Mouse (Mus musculus): ENCODE data around the gene Plcl1. TPM values are rescaled to one million over a fixed set of nuclear protein-coding genes. Genes with fewer than 3 reads are reported as not detected.
"Not testable (repeated sequence)": the region's sequence is repeated elsewhere in the genome, so short reads cannot be mapped to it uniquely, and the experiment has no call there.

Gene Plcl1
- polyA plus RNA-seq, 1 experiment from 2014 or later = 2.9 TPM

DNA sequence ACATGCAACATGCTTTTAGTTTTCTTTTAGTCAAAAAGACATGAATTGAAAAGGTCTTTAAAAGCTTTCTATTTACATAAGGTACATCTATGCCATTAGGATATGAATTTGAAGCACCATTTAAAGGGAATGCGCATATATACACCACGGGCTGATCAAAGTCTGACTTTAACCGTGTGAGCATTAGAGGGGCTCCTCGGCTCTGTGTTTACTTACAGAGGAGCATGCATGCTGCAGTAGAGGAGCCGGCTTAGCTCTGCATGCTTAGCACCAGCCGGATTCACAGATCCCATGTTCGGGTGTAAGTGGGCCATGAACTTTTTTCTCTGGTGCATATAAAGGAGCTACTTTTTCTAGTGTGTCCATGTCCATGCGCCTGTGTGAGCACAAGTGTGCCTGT lies 31.4 kb downstream of the Plcl1 start:
- no peak for DNase-seq (ENCODE audit: low spot score)

DNA sequence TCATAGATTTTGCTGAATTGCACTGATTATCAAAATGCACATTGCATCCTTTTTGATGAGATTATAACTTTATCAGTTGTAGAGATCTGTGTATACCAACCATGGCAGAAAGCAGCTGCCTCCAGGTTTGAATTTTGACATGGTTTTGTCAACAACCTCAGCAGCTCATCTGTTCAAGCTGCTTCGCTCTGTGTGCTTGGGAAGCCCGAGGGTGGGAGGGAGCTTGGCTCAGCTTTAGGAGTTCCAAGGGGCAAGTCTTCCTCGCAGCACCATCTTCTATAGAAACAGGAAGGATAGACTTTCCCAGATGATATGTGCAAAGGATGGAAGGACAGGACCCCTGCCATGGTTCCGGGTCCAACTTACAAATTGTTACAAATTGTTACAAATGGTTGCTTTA lies 32.9 kb downstream of the Plcl1 start:
- DNase-seq (ENCODE audit: low spot score) = no peak

DNA sequence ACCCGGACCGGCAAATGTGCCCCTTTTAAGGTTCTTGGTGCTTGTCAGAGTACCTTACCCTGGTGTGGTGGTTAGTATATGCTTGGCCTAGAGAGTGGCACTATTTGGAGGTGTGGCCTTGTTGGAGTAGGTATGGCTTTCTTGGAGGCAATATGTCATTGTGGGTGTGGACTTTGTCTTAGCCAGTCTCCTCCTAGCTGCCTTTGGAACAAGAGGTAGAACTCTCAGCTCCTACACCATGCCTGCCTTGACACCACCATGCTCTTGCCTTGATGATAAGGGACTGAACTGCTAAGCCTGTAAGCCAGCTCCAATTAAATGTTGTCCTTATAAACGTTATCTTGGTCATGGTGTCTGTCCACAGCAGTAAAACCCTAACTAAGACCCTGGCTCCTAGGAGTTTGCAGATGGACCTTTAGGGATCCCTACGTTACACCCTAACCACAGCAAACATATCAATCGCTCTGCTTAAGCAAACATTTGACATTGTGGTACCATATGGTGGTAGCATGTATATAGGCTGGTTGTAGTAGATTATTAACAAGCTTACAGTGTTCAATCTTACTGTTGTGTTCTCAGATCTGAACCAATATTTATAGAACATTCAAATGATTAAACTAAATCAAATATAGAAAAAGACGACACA lies 39.4 kb downstream of the Plcl1 start:
- DNase-seq (ENCODE audit: low spot score) = no peak

DNA sequence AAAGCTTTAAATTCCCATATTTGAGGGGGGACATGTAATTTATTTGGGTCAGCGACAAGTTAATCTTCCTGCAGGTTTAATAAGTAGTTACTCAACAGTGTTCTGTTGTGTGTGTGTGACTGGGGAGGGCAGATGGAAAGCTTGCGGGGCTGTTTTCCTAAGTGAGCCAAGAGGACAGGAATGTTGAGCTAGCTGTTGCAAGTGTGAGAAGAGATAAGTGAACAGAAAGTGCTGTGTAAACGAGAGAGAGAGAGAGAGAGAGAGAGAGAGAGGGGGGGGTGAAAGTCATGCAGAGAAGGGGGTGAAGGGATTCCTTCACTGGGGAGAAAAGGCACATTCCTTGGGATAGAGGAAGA lies 39.9 kb downstream of the Plcl1 start:
- DNase-seq (ENCODE audit: low spot score) = no peak

DNA sequence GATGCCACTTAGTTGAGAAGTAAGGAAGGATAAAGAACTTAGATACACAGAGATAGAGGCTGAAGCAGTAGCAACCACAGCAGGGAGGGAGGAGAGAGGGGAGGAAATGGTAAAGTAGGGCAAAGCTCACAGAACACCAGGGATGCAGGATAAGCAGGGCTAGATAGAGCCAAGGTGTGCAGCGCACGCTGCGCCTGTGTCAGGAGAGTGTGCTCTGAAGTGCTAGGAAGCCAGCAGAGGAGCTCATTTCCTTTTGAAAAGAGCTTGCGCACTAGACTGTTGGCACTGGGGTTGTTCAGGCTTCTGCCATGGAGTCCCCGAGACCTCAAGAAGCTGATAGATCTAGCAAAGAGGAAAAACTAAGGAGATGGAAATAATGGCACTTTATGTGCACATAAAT lies 40.6 kb downstream of the Plcl1 start:
- peak; percentile 81 for DNase-seq (ENCODE audit: low spot score)

DNA sequence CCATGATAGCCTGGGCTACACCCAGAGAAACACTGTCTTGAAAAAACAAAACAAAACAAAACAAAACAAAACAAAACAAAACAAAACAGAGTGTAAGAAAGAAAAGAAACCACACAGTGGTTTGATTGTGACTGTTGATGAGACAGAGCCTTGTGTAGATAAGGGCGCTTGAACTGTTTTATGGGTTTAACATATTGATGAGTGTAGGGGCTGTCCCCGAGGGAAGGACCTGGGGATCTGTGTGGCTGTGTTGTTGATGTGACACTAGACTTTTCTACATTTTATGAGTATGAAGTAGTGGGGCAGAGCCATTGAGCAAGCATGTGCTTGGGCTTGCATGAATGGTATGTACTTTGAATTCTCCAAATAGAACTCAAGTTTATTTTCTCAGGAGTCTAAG lies 41.2 kb downstream of the Plcl1 start:
- no peak for DNase-seq (ENCODE audit: low spot score)

DNA sequence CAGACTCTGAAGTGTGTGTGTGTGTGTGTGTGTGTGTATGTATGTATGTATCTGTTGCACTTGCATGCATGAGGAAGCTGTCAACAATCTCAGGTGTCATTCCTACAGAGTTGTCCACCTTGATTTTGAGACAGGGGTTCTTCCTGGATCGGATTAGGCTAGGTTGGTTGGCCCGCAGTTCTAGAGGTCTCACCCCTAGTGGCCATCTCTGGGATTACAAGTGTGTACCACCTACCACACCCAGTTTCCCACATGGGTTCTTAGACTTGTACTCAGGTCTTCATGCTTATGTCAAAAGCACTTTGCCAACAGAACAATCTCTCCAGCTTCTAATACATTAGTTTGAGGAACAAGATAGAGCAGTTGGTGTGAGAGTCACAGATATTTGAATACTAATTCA lies 41.9 kb downstream of the Plcl1 start:
- peak; percentile 57 for DNase-seq (ENCODE audit: low spot score)

DNA sequence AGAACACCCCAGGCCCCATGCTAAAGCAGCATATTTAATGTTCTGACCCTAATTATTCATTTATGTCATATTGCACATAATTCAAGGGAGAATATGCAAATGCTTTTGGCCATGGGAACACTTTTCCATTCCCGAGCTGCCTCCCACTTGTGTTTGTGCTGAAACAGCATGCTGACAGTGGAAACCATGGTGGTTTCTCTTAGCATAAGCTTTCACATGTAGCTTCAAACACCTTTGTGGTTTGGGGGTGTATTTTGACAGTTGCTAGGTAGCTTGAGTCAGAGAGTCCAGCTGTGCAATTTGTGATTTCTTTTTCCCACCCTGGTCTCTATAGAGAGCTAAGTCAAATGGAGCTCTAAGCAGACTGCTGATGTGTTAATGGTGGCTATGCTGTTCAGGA lies 42.4 kb downstream of the Plcl1 start:
- peak; percentile 78 for DNase-seq (ENCODE audit: low spot score)

DNA sequence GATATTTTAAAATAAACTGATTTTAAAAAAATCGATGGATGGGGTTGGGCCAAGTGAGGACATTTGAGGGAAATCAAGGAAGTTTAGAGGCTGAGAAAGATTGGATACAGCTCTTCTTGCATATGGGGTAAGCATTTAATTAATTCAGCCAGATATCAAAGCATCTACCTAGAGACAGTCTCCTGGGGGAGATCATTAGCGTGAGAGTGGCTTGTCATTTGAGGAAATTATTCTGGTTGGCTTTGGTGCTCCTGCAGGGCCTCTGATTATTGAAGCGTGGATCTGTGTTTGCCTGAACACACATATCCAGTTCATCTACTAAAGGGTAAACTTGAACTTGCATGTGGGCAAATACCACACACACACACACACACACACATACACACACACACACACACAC lies 44.1 kb downstream of the Plcl1 start:
- DNase-seq (ENCODE audit: low spot score) = no peak

DNA sequence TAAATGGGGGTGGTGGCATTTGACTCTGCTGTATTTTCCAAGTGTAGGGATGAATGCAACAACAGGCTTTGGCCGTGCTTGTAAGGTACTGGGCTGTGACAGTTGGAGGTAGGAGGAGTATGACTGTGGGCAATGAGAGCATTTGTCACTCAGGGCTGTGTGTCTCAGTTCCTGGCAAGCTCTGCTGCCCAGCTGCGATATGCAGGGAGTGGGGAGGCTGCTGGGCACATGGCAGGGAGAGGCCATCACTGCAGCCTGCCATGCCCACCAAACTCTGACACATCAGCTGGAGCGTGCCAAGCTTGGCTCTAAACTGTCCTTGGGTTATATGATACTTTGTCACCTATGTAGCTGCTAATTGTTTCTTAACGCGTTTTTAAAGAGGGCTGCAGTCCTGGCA lies 48.4 kb downstream of the Plcl1 start:
- no peak for DNase-seq (ENCODE audit: low spot score)

DNA sequence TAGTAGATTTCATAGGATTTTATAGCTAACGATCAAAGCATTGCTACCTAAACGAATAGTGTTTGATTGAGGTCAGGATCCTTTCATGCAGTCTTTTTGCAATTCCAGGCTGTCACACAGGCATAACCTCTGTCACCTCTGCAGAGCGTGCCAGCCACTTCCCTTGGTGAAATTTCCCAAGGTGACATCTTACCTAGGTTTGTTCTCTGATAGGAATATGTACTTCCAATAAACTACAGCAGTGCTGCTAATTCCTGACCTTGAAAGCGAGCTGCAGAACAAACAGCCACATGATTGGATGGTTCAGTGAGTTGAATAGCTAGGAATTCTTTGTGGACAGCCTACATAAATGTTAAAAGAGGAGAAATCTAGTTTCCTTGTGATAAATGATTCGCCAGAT lies 56.6 kb downstream of the Plcl1 start:
- no peak for DNase-seq (ENCODE audit: low spot score)

DNA sequence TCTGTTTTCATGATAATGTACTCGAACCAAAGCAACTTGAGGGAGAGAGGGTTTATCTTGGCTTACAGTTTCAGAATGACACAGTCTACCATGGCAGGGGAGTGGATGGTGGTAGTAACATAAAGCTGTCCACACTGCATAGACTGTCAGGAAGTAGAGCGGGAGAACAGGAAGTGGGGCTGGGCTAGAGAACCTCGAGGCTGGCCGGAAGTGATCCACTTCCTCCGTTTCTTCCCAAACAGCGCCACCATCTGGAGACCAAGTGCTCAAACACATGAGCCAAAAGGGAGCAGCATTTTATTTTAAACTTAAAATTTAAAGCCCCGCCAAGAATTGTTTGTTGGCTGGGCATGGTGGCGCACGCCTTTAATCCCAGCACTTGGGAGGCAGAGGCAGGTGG lies 68.0 kb downstream of the Plcl1 start:
- DNase-seq (ENCODE audit: low spot score) = peak; percentile 12

DNA sequence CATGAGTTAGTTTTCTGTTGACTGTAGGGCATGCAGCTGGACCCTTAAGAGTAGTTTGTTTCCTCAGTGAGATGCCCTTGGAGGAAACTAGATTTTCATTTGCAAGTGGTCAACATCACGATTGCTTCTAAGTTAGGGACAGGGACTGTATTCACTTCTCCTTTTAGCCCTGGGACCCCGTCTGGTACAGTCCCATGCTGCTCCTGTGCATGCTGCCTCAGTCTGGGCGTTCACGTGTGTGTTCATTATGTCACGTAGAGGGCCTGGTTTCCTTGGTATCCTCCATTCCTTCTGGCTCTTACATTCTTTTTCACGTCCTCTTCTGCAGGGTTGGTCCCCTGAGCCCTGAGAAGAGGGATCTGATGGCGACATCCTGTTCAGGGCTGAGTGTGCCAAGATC lies 69.3 kb downstream of the Plcl1 start:
- DNase-seq (ENCODE audit: low spot score) = no peak

DNA sequence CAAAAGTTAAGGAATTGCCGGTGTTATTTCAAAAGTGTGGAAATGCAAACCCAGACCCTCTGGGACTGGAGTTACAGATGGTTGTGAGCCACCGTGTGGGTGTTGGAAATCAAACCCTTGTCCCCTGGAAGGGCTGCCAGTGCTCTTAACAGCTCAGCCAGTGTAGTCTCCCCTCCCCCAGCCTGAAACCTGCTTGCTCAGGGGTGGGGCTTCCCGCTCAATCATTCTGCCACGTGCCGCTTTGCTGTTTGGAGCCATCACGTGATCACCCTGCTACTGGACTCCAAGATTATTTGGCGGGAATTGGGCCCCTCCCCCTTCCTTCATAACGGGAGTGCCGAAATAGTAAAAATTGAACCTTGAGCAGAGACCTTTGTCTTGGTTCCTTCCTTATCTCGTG lies 81.7 kb downstream of the Plcl1 start:
- DNase-seq (ENCODE audit: low spot score) = not testable (repeated sequence)

DNA sequence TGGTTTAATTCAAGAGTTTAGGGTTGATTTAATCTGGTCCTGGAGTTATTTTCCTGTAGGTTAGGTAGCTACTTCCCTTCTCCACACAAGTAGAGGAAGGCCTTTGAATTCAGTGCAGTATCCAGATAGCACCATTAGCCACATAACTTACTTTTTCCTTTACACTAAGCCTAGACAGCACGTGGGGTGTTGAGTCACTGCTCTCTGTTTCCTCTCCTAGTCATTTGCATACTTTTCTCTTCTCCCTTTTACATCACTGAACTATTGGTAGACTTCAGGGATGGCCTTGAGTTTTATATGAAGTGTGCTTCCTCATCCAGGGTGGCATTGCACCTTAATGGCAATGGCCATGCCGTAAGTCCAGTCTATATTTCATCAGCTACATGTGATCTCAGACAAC lies 82.5 kb downstream of the Plcl1 start:
- no peak for DNase-seq (ENCODE audit: low spot score)

DNA sequence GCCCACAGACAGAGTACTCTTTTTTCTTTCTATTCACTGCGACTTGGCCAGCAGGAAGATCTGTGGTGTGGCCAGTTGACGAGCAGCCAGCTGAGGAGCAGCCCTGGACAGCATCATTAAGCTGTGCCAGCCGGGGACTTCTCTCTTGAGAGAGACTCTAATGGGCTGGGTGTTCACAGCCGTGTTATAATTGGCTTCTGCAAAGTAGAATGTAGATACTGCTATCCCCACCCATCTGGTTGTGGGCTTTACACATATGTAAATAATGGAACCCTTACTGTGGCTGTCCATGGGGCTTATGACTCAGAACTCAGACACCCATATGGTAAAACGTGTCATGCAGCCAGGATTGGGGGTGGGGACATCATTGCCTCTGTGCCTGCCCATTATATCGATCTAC lies 83.6 kb downstream of the Plcl1 start:
- no peak for DNase-seq (ENCODE audit: low spot score)

DNA sequence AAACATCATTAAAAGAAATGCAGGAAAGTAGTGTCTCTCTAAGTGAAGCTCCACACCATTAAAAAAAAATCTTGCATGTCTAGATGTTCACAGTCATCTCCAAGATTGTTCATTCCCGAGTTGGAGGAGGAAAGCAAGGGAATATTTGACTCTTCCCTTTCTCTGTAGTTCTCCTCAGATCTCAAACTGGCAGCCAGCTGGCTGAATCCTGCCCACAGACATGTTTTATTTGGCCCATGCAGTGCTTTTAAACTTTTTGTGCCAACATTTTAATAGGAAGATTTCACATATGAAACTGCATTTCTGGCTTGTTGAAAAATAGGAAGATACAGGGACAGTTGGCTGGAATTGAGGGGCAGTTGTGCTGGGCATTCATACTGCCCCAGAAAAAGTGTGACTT lies 94.2 kb downstream of the Plcl1 start:
- no peak for DNase-seq (ENCODE audit: low spot score)

DNA sequence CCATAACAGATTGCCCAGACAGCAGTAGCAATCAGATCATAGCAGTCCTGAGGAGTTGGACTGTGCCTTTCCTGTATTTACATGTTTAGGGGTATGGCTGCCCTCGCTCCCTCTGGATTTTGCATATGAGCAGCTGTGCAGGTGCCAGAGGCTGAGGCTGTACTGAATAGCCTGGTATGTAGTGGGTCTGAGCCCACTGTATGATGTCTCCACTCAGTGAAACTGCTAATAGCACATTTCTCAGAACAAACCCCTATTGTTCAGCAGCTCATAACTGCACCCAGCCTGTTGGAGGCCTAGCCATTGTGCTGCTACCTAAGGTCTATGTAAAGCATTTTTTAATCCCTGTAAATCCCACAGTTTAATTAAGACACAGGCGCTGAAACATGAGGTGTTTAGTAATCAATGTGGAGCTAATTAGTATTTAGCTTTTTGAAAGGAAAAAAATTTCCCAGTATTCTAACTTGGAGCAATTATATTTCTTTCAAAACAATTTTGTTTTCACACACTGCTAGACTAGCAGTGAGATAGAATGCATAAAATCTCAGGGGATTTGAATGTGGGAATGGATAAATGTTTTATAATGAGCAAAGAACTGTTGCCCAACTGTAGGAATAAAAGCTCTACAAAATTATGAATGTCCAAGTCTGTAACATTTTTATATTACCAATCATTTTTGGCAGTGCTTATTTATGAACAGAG lies 95.4 kb downstream of the Plcl1 start:
- no peak for DNase-seq (ENCODE audit: low spot score)

DNA sequence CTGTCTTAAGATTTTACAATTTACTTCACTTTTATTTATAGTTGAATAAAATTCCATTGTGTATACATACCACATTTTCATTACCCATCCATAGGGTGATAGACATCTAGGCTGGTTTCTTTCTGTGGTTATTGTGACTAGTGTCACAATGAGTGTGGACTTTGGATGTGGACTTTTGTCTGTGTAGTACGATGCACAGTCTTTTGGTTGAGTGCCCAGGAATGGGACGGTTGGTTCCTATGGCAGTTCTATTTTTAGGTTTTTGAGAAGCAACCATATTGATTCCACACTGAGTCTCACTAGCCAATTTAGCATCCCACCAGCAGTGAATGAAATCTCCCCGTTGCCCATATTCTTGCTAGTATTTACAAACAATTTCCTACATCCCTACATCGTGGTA lies 100.1 kb downstream of the Plcl1 start:
- DNase-seq (ENCODE audit: low spot score) = no peak

DNA sequence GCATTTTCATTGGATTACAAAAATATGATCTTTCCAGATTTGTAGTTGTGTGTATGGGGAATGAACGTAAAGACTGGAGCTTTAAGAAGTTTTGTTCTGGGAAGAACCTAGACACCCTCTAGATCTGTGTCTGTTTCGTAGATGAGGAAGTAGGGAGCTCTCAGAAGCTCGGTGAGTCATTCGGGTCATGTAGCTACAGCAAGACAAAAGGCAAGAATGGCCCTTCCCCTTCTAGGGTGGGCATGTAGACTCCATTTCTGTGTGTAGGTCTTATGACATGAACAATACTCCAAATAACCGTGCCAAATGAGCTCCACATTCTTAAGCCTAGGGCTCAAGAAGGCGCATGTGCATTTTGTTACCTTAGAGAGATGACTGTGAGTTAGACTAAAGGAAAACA lies 101.3 kb downstream of the Plcl1 start:
- no peak for DNase-seq (ENCODE audit: low spot score)

DNA sequence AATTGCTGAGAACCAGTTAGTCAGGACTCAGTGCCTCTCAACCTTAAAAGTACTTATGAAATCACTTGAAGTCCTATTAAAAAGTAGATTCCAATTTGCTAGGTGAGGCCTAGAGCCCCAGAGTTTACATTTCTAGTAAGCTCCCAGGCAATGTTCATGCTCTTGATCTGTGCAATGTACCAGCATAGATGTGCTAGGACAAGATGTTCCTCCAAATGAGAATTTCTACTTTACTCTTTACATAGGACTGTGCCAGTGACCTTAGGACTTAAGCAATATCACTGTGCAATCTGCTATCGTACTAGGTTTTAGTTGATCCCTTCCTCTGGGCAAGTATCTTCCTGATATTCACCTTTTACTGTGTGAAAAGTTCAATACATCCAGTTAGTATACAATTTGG lies 103.9 kb downstream of the Plcl1 start:
- no peak for DNase-seq (ENCODE audit: low spot score)

DNA sequence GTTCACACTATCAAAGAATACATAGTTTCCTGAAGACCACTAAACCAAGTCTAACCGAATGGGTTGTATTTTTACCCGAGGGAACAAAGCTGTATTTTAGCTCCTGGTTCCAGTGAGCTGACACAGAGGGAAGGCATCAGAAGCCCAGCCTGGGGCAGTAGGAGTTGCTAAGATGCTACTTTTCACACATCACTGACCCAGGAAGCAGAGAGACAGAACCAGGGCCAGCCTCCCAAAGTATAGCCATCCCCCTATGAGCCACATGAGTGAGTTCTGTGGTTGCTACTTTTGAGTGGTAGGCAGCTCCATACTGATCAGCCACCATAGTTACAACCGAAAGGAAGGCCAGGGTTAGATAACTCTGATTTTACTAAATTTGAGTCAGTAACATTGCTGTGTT lies 106.4 kb downstream of the Plcl1 start:
- DNase-seq (ENCODE audit: low spot score) = no peak

DNA sequence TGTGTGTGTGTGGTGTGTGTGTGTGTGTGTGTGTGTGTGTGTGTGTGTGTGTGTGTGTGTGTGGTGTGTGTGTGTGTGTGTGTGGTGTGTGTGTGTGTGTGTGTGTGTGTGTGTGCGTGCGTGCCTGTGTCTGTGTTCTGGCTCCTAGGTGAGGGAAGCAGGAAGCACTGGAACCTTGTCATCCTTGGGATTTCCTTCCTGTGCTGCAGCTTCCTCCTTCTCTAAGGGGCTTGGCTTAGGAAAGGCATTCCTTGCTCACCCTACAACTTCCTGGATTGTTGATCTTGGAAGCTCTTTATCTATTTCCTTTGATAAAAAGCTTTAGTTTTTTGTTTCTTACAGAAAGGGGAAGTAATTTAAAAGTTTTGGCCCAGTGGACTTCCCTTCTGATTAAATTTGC lies 107.1 kb downstream of the Plcl1 start:
- DNase-seq (ENCODE audit: low spot score) = not testable (repeated sequence)

DNA sequence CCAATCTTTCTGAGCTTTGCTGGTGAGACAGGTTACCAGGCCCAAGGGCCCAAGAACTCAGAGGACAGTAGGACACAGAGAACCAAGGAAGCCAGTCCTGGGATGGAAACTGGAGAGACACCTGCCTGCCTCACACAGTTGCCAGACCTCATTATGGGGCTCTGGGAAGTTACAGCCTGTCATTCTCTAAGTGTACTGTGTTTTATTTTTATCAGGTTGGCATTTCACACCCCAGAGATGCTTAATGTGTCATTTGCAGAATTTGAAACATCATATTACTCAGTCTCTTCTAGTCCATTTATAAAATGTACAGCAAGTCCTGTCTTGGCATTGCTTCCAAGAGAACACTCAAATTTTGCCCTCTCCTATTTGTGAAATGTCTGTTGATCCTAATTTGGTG lies 111.5 kb downstream of the Plcl1 start:
- no peak for DNase-seq (ENCODE audit: low spot score)

Data from thymus, postnatal 0 days (tissue).